Mouse (Mus musculus) right cerebral cortex, postnatal 14 days (tissue): ENCODE results near the gene Wdr11.

Experiments
- DNase-seq: peaks from one replicate; pipeline ENCODE4 v3.0.0; 2022

The Wdr11 gene

GRCm38 (mm10) chr7:129653791-129654271 is 62.2 kb downstream of the Wdr11 start:
- DNase-seq: peak; percentile 79

GRCm38 (mm10) chr7:129654923-129655322 is 63.3 kb downstream of the Wdr11 start:
- DNase-seq: no peak

- no peak for DNase-seq
Measured at GRCm38 (mm10) chr7:129655604-129656226, 64.1 kb downstream of the Wdr11 start.

- DNase-seq: no peak
Measured at GRCm38 (mm10) chr7:129657867-129658266, 66.2 kb downstream of the Wdr11 start.

GRCm38 (mm10) chr7:129659755-129660154 is 68.1 kb downstream of the Wdr11 start:
- DNase-seq: no peak

- no peak for DNase-seq
Measured at GRCm38 (mm10) chr7:129660546-129660945, 68.9 kb downstream of the Wdr11 start.

- DNase-seq: peak; percentile 26
Measured at GRCm38 (mm10) chr7:129662051-129662789, 70.6 kb downstream of the Wdr11 start.

GRCm38 (mm10) chr7:129663781-129664505 is 72.3 kb downstream of the Wdr11 start:
- DNase-seq: no peak

- no peak for DNase-seq
Measured at GRCm38 (mm10) chr7:129665411-129665810, 73.7 kb downstream of the Wdr11 start.

- DNase-seq: no peak
Measured at GRCm38 (mm10) chr7:129665921-129666320, 74.3 kb downstream of the Wdr11 start.

- no peak for DNase-seq
Measured at GRCm38 (mm10) chr7:129666526-129666925, 74.9 kb downstream of the Wdr11 start.

GRCm38 (mm10) chr7:129670280-129670679 is 78.6 kb downstream of the Wdr11 start:
- DNase-seq: no peak

- no peak for DNase-seq
Measured at GRCm38 (mm10) chr7:129671675-129672651, 80.3 kb downstream of the Wdr11 start.

GRCm38 (mm10) chr7:129673776-129674175 is 82.1 kb downstream of the Wdr11 start:
- DNase-seq: no peak

- DNase-seq: no peak
Measured at GRCm38 (mm10) chr7:129674558-129674957, 82.9 kb downstream of the Wdr11 start.

GRCm38 (mm10) chr7:129675852-129676251 is 84.2 kb downstream of the Wdr11 start:
- no peak for DNase-seq

- no peak for DNase-seq
Measured at GRCm38 (mm10) chr7:129677141-129677540, 85.5 kb downstream of the Wdr11 start.

- DNase-seq: no peak
Measured at GRCm38 (mm10) chr7:129678431-129678830, 86.8 kb downstream of the Wdr11 start.

GRCm38 (mm10) chr7:129678972-129679371 is 87.3 kb downstream of the Wdr11 start:
- no peak for DNase-seq

- no peak for DNase-seq
Measured at GRCm38 (mm10) chr7:129680534-129681210, 89.0 kb downstream of the Wdr11 start.

- DNase-seq: no peak
Measured at GRCm38 (mm10) chr7:129682525-129682924, 90.9 kb downstream of the Wdr11 start.

- DNase-seq: no peak
Measured at GRCm38 (mm10) chr7:129685326-129685725, 93.7 kb downstream of the Wdr11 start.
